Mouse (Mus musculus): ENCODE data around the gene Ddc.

The Ddc gene

DNA sequence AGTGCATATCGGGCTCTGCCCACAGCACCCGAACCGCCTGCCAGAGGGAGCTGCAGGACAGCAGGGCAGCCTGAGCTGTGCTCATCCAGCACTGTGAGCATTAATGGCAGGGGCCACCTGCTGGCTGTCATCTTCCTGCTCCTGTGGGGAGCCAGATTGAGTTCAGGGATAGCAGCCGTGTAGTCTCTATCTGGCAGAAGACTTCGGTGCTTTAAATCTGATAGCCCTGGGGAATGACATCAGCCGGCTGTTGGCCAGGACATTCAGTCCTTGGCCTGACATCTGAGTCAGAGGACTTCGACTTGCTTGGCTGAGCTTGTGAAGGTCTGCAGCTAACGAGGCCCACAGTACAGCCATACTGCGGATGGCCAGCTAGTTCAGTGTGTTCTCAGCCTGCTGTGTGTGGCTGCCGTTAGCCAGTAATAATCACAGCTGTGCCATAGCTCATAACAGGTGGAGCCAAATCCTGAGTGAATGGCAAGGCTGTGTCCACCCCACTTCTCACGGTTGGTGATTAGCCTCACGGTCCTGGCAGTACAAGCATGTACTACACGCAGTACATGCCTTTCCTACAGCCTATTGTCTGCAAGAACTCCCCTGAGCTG is 53.5 kb downstream of the Ddc start:
- DNase-seq (ENCODE audit: low spot score): no peak

DNA sequence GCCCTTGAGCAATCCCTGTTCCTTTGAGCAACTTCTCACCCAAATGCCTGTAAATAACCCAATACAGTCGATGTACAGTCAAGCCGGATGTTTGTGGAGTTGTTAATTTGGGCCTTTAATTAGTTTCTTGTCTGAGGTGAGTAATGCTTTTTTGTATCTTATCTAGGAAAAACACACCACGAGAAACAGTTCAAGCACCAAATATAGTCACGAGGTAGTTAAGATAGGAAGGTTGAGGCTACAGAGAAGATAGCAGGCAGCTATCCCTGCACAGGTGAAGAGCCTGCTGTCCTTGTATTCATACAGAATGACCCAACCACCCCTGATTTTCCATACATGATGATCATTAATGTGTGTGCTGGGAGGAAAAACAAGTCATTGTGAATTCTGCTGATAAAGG is 56.4 kb downstream of the Ddc start:
- DNase-seq (ENCODE audit: low spot score): no peak

DNA sequence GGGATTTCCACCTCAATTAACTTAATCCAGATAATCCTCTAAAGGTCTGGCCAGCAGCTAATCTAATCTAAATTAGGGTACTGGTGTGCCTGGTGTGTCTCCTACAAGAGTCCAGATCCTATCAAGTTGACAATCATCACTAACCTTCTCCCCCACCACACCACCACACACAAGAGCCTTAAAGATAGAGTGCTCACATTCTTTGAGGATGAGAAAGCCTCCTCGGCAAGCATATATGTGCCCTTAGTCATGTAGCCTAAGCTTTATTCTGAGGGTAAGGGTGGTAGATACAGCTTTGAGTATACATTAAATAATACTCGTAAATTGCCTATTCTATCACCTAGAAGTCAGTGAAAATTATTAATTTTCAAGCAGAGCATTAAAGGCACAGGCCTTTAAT is 57.2 kb downstream of the Ddc start:
- DNase-seq (ENCODE audit: low spot score): no peak

DNA sequence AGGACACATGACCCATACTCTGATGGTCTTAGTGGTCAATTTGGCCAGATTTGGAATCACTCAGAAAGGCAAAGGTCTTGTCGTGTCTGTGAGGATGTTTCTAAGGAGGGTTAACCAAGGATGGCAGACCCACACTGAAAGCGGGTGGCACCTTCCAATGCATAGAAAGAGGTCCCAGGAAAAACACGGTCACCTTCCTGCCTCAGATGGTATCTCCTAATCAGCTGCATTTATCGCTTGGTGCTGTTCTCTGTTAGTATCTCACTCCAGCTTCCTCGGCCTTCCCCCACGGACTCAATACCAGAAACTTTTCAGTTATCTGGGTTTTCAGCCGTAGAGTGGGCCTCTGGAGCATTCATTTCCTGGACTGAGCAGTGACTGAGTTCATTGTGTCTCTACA is 58.1 kb downstream of the Ddc start:
- DNase-seq (ENCODE audit: low spot score): no peak

DNA sequence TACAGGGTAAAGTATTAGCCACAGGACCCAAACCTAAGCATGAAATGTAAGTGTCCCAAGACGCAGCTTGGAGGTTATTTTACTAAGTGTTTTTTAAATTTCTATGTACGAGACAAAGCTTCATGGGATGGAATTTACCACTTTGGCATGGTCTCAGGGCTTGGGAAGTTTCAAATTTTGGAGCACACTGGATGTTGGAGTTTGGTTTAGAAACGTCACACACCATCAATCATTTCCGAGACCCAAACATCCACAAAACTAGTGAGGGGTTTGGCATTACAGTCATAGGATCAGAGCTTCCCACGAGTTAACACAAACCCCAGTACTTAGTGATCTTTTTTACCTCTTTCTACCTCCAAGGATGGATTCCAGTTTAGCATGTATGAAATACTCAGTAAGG is 60.6 kb downstream of the Ddc start:
- DNase-seq (ENCODE audit: low spot score): no peak

DNA sequence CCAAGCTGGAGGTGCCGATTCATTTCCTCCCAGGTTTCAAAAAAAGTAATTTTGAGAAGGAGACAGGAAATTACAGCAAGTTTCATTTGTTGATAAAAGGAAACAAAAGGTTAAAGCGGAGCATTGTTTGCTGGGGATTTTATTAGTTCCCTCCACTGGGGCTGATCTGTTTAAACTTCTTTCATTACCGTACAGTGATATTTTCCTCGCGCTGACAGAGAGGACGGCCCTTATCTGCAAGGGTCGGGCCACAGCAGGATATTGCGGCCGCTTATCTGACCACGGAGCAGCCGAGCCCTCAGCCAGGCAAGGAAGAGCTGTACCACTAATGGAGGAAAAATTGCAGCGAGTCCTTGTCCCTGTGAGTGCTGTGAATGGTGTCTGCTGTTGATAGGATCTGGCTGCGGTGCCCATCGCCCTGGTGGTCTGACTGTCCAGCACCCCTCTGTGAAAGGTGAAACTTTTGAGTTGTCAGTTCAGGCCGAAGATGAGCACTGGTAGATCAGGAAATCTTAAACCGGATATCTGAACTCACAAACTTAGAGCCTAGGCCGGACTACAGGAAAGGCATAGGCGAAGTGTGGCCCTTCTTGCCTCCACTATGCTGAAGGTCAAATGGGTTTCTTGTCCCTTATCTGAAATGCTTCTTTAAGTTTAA is 61.1 kb downstream of the Ddc start:
- DNase-seq (ENCODE audit: low spot score): no peak

DNA sequence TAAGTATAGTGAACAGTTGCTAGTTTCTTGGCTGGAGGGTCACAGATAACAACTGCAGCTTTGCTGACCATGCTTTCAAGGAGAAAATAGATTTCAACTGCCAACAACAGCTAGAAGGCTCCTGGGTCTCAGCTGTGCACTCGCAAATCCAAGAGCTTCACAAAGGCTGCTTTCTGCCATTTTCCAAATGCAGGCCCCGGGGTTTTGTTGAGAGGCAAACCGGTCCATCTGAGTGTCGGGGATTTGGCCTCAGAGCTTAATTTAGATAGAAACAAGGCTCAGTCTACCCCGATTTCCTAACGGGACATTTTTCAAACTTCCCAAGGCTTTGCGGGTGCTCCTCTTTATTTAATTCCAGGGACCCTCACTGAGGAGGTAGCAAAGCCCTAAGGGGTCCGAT is 61.7 kb downstream of the Ddc start:
- DNase-seq (ENCODE audit: low spot score): no peak

DNA sequence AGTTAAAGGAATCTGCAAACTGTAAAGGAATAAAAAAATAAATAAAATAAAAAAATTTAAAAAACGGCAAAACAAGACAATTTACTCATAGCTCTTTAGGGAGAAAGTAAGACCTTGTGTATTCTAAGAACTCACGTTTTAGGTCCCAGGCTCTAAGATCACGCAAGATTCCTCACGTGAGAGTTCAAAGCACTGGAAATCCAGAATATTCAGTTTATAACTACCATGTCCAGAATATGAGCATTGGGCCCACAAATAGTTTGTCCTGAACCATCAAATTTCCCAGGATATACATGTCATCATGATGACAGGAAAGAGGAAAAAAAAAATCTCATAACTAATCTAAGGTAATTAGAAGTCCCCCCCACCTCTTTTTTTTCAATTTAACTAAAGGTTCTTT is 62.2 kb downstream of the Ddc start:
- no peak for DNase-seq (ENCODE audit: low spot score)

DNA sequence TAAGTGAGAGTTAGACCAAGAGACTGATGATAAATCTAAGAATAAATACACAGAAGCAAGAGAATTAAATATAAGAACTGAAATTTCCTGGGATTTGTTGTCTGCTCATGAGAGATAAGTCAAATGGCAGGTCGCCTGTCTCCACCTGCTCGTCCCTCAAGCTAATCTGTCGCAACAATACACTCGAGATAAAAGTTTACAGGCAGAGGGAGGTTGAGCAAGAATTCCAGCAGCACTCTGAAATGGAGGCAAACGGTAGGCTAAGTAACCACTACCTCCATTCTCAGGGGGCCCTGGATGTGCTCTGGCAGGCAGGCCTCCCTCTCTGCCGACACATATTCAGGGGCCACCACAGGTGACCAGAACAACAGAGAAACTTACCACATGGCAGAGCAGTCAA is 62.6 kb downstream of the Ddc start:
- no peak for DNase-seq (ENCODE audit: low spot score)

DNA sequence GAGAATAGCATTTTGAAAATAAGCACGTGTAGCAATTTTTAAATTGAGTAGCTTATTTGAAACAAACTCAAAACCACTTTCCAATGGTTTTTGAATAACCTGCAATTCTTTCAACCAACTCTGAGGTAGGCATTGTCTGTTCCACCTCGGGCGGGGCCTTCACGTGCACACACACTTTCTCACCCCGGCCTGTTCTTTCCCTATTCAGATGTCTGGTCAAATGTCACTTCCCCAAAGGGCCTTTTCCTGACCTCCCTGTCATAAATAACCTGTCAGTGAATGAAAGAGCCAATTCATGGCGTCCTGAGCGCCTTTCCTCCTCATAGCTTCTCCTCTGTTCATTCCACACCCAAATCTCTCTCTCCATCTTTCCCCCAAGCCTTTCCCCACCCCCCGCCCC is 64.8 kb downstream of the Ddc start:
- no peak for DNase-seq (ENCODE audit: low spot score)

DNA sequence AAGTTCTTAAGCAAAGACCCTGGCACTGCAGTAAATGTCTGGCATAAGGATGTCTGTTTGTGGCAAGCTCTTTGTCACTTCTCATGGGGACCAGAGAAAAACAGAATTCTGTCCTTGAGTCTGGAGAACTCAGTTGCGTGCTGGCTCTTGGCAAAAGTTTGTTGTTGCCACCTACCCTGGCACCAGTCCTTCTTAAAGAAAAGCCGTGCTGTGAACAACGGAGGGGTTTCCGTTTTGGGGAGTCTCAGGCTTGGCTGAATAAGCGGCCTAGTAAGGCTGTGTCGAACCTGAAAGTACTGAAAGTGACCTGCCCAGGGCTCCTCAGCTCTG is 65.2 kb downstream of the Ddc start:
- no peak for DNase-seq (ENCODE audit: low spot score)

DNA sequence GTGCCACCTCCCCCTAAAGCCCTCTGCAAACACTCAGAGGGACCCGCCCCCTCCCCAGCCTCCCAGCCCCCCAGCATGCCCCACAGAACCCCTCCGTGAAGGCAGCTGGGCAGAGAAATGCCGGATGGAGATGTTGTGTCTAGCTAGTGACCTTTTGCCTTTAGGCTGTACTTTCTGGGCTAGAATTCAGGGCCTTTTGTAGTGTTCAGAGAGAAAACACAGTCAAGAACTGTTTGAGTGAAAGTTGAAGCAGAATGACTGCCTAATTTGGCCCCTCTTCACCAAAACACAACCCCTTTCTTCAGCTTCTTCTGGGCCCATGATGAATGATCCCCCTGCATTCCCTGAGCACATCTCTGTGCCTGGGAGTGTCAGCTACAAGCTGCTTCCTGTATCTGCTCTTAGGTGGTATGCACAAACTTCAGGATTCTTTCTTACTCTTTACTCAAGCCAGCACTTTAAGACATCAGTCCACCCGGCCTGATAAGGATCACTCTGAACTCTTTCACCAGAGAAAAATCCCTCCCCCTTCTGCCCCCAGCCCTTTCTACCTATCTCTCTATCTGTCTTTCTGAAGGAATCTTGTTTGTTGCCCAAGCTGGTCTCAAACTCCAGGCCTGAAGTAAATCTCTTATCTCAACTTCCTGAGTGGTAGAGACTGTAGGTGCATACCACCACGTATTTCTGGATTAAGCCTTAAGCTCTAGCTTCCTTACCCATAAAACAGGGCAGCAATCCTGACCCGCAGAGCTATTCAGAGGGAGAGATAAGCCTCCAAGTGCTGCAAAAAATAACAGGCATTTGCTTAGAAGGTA is 65.8 kb downstream of the Ddc start:
- no peak for DNase-seq (ENCODE audit: low spot score)

DNA sequence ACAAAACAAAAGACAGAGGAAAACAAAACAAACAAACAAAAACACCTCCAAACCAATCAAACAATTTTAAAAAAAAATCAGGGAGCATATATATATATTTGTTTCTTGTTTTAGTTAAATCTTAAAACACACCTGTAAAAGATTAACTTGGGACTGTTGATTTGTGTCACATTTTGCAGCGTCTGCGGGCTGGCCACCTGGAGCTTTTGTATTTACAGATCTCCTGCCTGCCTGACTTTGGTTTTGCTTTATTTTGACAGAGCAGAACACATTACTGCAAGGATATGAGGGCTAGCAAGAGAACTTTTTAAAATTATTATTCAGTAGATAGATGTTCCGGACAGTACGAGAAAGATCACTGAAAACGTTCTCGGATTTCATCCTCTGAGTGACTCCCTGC is 66.4 kb downstream of the Ddc start:
- DNase-seq (ENCODE audit: low spot score): no peak

DNA sequence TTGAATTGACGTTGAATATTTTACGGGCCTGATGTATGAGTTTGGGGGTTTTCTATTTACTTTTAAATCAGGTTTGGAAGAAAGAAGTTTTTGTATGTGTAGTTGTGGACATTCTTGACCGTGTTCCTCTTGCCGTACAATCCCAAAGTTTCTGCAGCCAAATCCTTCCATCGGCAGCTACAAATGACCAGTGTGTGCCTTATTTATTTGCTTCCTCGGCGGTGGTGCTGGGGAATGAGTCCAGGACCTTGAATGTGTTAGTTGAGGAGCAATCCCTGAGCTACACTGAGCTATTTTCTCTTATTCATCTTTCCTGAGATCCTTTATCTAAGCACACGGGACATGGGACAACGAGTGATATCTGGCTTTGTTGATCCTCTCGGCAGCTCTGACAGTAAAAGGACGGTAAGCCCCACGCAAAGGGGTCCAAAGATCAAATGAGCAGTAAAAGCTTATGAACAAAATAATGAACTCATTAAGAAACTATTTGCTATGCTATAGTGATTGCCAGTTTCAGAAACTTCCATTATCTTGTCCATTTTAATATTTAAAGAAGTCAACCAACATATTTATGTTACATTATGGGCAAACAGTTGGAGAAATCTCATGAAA is 67.0 kb downstream of the Ddc start:
- DNase-seq (ENCODE audit: low spot score): no peak

DNA sequence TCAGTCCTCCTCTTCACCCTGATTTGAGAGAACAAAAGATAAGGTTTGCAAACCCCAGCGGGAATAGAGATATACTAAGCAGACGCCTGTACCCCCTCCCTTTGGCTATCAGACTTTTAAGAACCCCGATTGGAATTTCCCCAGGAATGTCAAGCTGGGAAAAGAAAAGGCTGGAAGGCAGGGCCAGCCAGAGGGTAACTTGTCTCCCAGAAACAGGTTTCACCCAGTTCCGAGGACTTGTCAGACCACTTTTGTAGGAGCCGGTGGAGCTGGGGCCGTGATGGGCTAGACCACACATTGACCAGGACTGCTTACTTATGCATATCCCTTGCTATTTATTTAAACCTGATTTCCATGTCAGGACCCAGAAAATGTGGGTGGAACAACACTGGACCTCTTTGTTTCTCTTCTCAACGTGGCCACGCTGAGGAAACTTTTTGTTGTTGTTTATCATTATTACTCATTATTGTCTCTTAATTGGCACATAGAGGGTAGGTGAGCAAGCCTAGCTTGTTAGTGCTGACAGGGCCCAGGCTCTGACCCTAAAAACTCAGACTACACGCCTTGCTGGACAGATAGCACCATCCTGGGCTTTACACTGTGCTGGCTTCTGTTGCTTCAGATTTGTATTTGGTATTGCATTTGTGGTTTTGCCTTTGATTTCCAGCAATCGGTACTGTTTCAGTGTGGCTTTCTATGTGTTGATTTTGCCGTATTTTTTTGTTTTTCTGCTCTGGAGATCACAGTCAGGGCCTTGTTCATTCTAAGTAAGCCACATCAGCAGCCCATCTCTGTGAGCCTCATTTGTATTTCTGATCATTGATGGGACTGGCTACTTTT is 68.6 kb downstream of the Ddc start:
- DNase-seq (ENCODE audit: low spot score): no peak

DNA sequence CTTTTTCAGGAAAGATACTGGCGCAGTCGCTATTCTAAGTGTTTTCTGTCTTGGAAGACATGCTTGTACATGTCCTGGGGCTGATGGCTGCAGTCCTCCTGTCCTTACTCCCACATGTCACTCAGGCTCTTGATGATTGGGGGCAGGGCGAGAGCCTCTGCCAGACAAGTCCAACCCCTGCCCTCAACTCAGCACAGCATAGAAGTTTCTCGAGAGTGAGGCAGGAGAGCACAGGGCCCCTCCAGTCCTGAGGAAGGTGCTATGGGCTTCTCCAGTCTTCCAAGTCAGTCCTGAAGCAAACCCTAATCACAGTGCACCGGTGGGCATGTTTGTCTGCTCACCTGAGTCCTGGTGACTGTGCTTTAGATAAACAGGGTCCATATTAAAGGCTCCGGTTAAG is 69.2 kb downstream of the Ddc start:
- DNase-seq (ENCODE audit: low spot score): no peak

DNA sequence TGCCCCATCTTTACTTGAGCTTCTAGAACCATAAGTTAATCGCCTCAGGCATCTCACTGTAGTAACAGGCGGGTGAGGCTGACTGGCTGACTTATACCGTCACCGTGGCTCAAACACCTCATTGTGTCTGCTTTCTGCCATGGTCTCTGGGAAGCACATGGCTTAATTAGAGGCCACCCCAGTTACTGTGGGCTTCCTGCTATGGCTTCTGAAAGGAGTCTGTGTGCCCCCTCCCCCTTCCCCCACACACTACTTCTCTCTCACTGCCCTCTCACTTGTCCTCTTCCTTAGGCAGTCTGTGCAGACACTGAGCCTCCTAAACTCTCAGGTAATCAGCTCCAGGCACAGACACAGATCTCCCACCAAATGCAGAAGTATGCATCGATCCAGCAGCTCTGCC is 69.7 kb downstream of the Ddc start:
- DNase-seq (ENCODE audit: low spot score): no peak

DNA sequence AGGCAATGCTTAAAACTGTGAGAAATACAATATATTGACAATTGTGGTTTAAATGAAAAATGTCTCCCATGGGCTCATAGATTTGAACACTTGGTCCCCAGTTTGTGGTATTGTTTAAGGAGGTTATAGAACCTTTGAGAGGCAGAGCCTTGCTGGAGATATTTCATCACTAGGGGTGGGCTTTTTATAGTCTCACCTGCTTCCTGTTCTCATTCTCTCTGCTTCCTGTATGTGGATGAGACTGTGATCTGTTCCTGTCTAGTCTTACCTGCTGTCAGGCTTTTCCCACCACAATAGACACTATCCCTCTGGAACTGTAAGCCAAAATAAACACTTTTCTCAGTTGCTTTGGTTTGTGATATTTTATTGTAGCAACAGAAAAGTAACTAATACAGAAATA is 71.5 kb downstream of the Ddc start:
- DNase-seq (ENCODE audit: low spot score): no peak

DNA sequence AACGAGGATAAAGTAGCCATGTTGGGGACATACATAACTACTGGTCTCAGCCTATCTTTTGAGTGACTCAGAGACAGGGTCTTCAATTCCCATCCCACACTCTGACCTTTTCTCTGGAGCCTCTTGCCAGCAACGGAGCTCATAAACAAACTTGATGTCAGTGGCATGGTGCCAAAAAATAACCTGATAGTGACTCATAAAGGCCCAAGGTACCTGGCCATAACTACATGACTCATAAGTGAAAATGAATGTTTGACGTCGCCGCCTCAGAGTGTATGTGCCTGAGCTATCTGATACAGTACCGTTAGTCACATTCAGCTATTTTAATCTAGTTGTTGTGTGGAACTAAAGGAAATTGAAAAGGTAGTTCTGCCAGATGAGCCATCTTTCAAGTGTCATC is 72.3 kb downstream of the Ddc start:
- no peak for DNase-seq (ENCODE audit: low spot score)

DNA sequence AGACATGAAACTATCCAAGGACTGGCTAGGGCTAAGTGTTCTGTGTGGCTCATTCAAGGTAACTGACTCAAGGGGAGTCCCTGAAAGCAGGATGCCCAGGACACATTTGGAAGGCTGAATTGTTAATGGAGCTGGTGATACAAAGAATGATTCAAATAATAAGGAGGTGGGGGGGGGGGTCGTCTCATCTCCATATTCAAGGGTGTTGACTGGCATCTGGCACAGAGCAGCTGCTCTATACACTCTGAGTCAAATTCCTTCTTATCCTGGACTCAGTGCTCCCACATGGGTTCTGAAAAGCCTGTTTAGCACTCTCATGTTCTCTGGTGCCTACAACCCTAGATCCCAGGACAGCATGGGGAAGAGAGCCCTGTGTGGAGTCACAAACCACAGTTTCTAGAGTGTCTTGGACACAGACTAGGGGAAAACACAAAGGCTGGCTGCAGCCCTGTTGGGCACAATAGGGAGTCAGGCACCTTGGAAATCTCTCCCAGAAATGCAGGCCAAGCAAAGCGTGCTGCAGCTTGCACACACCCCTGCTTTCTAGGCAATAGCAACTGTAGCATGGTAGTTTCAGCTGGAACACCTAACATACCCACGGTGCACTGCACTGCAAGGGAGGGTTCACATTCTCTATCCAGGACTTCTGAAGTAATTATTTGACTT is 72.8 kb downstream of the Ddc start:
- no peak for DNase-seq (ENCODE audit: low spot score)

DNA sequence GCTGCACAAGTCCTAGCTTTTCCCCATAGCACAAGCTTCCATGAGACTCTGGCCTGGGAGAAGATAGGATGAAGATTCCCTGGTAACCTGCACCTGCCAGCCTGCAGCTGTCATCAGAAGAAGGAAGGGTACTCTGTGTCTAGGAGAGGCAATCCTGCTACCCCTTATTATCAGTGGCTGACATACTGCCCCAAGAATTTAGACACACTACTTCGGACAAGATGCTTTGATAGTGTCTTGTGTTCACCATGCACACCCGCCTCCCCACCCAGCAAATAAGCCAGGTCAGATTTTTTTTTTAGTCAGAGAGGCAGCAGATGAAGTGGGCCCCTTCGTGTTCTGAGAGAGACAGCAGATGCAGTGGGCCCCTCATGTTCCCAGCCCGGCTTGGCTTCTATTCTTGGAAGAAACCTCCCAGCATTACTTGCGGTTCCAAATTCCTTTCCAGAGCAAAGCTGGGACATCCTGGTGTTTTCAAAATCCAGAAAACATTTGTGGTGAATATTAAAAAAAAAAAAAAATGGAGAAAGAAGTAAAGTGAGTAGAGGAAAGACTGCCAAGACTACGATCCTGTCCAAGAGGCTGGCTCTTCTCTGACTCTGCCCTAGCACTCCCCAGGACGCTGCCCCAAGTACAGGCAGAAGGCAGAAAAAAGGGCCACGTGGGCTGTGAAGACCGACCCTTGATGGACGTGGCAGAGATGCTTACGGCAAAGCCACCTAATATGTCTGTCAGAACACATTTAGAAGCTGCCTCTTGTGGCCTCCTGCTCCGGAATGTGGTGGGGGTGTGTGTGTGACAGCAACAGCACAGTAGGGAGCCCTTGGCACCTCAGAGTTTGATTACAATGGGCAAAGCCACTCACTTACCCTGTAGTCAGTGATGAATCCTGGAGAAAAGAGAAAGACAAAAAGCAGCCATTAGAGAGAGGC is 73.7 kb downstream of the Ddc start:
- no peak for DNase-seq (ENCODE audit: low spot score)

Data from layer of hippocampus, adult 9-10 months (tissue).